Mouse (Mus musculus) stomach, postnatal 0 days (tissue): ENCODE data around the gene Hk1. TPM values are rescaled to one million over a fixed set of nuclear protein-coding genes. Genes with fewer than 3 reads are reported as not detected.

Experiments used
- ATAC-seq: fragments of 200-750 bp; cut with Nextera tagmentation; 2 replicates; pipeline ENCODE4 v1.8.0; 2017; ENCODE audit not compliant: low FRiP score, low TSS enrichment
- DNase-seq: peaks from one replicate; pipeline ENCODE4 v3.0.0-alpha.2; 2016; ENCODE audit warnings: low spot score
- H3K27ac ChIP-seq: fragments of 300-500 bp; sonication (generic); replicated peaks from 2 replicates; pipeline ENCODE4 v1.5.1; 2014; ENCODE audit warnings: mild to moderate bottlenecking, control low read depth
- H3K27me3 ChIP-seq: fragments of 300-500 bp; sonication (generic); 2 replicates; pipeline ENCODE4 v1.6.1; 2014; ENCODE audit warnings: low read length; ENCODE audit not compliant: control insufficient read depth, insufficient read depth
- H3K36me3 ChIP-seq: fragments of 300-500 bp; sonication (generic); 2 replicates; pipeline ENCODE4 v1.6.1; 2014; ENCODE audit warnings: low read length, mixed read lengths; ENCODE audit not compliant: control insufficient read depth, insufficient read depth
- H3K4me1 ChIP-seq: fragments of 300-500 bp; sonication (generic); replicated peaks from 2 replicates; pipeline ENCODE4 v1.6.1; 2014; ENCODE audit warnings: antibody characterized with exemption; ENCODE audit not compliant: control insufficient read depth, insufficient read depth
- H3K4me2 ChIP-seq: fragments of 300-500 bp; sonication (generic); replicated peaks from 2 replicates; pipeline ENCODE4 v1.6.1; 2014; ENCODE audit warnings: low read depth, mild to moderate bottlenecking, control low read depth, moderate library complexity
- H3K4me3 ChIP-seq: fragments of 300-500 bp; sonication (generic); 2 replicates; pipeline ENCODE4 v1.5.1; 2014; ENCODE audit warnings: low read depth, low read length, control low read depth
- H3K9ac ChIP-seq: fragments of 300-500 bp; sonication (generic); 2 replicates; pipeline ENCODE4 v1.6.1; 2014; ENCODE audit warnings: mild to moderate bottlenecking, low read length, control low read depth, mixed read lengths
- H3K9me3 ChIP-seq: fragments of 300-500 bp; sonication (generic); 2 replicates; pipeline ENCODE4 v1.6.1; 2016; ENCODE audit warnings: low read length; ENCODE audit not compliant: control insufficient read depth
- CTCF ChIP-seq: IDR thresholded peaks from 2 replicates; pipeline ENCODE4 v1.5.1; 2016; ENCODE audit warnings: antibody characterized with exemption, low read depth, mild to moderate bottlenecking, moderate library complexity
- EP300 ChIP-seq: optimal IDR thresholded peaks from 2 replicates; pipeline ENCODE3; 2016; ENCODE audit warnings: antibody characterized with exemption
- WGBS: fragments of 180-500 bp; shearing (Covaris S2); extraction: QIAGEN DNeasy Blood & Tissue Kit; methylation state at CpG from one replicate; pipeline ENCODE4 v1.1.7; 2014; 5-methylcytosine and 5-hydroxymethylcytosine counted together
- polyA plus RNA-seq: library from polyadenylated mRNA; unstranded; fragments of >200 nt; fragmentation: Nextera tagmentation; extraction: Ambion mirVana; gene quantifications from 2 replicates; pipeline ENCODE4 v1.2.1, GENCODE M21; 2015

Hk1 gene
- polyA plus RNA-seq = 35.6 and 36.5 TPM in 2 replicates

- WGBS = 83% methylated on average over 1 of the region's 1 CpGs
Measured at GRCm38 (mm10) chr10:62379808-62380207, at the start of gene Hk1. Gene Hk1 (minus strand): TSS chr10:62379908.

GRCm38 (mm10) chr10:62425081-62425871, 45.6 kb upstream of the Hk1 start:
- ATAC-seq = peak; percentile 25; the same call in 1 of the 2 replicates
- Histone ChIP-seq H3K4me2 (no peak overlapping the region), H3K9ac (no peak overlapping the region; the same call in 1 of the 2 replicates), H3K4me3 (no peak overlapping the region), H3K9me3 (no peaks in the 10 kb centered on the region), H3K27me3 (no peaks in the 10 kb centered on the region), H3K4me1 (no peaks in the 10 kb centered on the region), H3K36me3 (peaks cover 9% of the 10 kb centered on the region; the same call in 1 of the 2 replicates), H3K27ac (no peak overlapping the region)
- DNase-seq = peak; percentile 41
- TF ChIP-seq EP300 (no peak), CTCF (no peak)
- 31% methylated on average over 9 of the region's 9 CpGs for WGBS

More at GRCm38 (mm10) chr10:62379808-62380207, at the start of gene Hk1:
- no peak within 1 kb of the TSS for H3K4me2 ChIP-seq
- H3K9ac ChIP-seq = no peak within 1 kb of the TSS
- TF ChIP-seq CTCF = no peak
- TF ChIP-seq EP300 = no peak
- DNase-seq (no peak), ATAC-seq (no peak)
- H3K4me1 ChIP-seq = no peaks in the 10 kb centered on the region
- H3K4me3 ChIP-seq = no peak within 1 kb of the TSS
- H3K27ac ChIP-seq = no peak within 1 kb of the TSS
- H3K36me3 ChIP-seq = no peaks in the 10 kb centered on the region
- H3K27me3 ChIP-seq = no peaks in the 10 kb centered on the region
- no peaks in the 10 kb centered on the region for H3K9me3 ChIP-seq

GRCm38 (mm10) chr10:62422255-62422654, 42.5 kb upstream of the Hk1 start, which contains the start of gene Hkdc1:
Gene Hkdc1 (minus strand): TSS chr10:62422491.
- Histone ChIP-seq H3K9ac (no peak within 1 kb of the TSS), H3K36me3 (no peaks in the 10 kb centered on the region), H3K4me3 (no peak within 1 kb of the TSS), H3K4me2 (no peak within 1 kb of the TSS; the same call in 1 of the 2 replicates), H3K27ac (no peak within 1 kb of the TSS), H3K4me1 (no peaks in the 10 kb centered on the region), H3K9me3 (no peaks in the 10 kb centered on the region), H3K27me3 (no peaks in the 10 kb centered on the region)
- DNase-seq (peak; percentile 54), ATAC-seq (no peak; the same call in 1 of the 2 replicates)
- 32% methylated on average over 15 of the region's 15 CpGs for WGBS
- TF ChIP-seq CTCF (no peak), EP300 (no peak)

- H3K4me2 ChIP-seq = no peak overlapping the region
- H3K9ac ChIP-seq = no peak overlapping the region; the same call in 1 of the 2 replicates
- no peaks in the 10 kb centered on the region for H3K27me3 ChIP-seq
- H3K27ac ChIP-seq = 0 out of 2 replicates have a peak overlapping the region, but pooled peaks have one; percentile 35
- DNase-seq (no peak), ATAC-seq (no peak)
- H3K36me3 ChIP-seq = no peaks in the 10 kb centered on the region
- WGBS = 63% methylated on average over 3 of the region's 3 CpGs
- TF ChIP-seq CTCF (no peak), EP300 (no peak)
- H3K9me3 ChIP-seq = no peaks in the 10 kb centered on the region
- no peaks in the 10 kb centered on the region for H3K4me1 ChIP-seq
- H3K4me3 ChIP-seq = no peak overlapping the region
Measured at GRCm38 (mm10) chr10:62421127-62421526, 41.4 kb upstream of the Hk1 start.

GRCm38 (mm10) chr10:62420399-62420798, 40.7 kb upstream of the Hk1 start:
- Histone ChIP-seq H3K36me3 (no peaks in the 10 kb centered on the region), H3K27me3 (no peaks in the 10 kb centered on the region), H3K9me3 (no peaks in the 10 kb centered on the region), H3K9ac (no peak overlapping the region), H3K4me3 (no peak overlapping the region), H3K4me2 (no peak overlapping the region), H3K27ac (no peak overlapping the region), H3K4me1 (no peaks in the 10 kb centered on the region)
- ATAC-seq = no peak
- TF ChIP-seq CTCF = no peak
- no peak for TF ChIP-seq EP300
- no peak for DNase-seq
- 47% methylated on average over 6 of the region's 6 CpGs for WGBS

- ATAC-seq (no peak), DNase-seq (no peak)
- H3K4me3 ChIP-seq = no peak overlapping the region
- no peaks in the 10 kb centered on the region for H3K4me1 ChIP-seq
- no peak overlapping the region for H3K4me2 ChIP-seq
- WGBS = 60% methylated on average over 5 of the region's 5 CpGs
- no peaks in the 10 kb centered on the region for H3K9me3 ChIP-seq
- no peak overlapping the region for H3K9ac ChIP-seq
- no peaks in the 10 kb centered on the region for H3K36me3 ChIP-seq
- no peaks in the 10 kb centered on the region for H3K27me3 ChIP-seq
- TF ChIP-seq EP300 (no peak), CTCF (no peak)
- 0 out of 2 replicates have a peak overlapping the region, but pooled peaks have one; percentile 8 for H3K27ac ChIP-seq
Measured at GRCm38 (mm10) chr10:62419422-62419821, 39.7 kb upstream of the Hk1 start.
